Mouse (Mus musculus) cerebellum, adult 2 months (tissue): ENCODE results near the gene Timm50.

Experiments
- CTCF ChIP-seq: fragments of 200-500 bp; IDR thresholded peaks from 2 replicates; pipeline ENCODE4 v1.5.1; 2011; ENCODE audit warnings: low read depth, mild to moderate bottlenecking, control low read depth, low read length, moderate library complexity, borderline replicate concordance; ENCODE audit not compliant: insufficient read depth
- POLR2A ChIP-seq: fragments of 200-500 bp; IDR thresholded peaks from 2 replicates; pipeline ENCODE4 v1.6.1; 2011; ENCODE audit warnings: low read length, control low read depth, borderline replicate concordance; ENCODE audit not compliant: insufficient read depth

DNA sequence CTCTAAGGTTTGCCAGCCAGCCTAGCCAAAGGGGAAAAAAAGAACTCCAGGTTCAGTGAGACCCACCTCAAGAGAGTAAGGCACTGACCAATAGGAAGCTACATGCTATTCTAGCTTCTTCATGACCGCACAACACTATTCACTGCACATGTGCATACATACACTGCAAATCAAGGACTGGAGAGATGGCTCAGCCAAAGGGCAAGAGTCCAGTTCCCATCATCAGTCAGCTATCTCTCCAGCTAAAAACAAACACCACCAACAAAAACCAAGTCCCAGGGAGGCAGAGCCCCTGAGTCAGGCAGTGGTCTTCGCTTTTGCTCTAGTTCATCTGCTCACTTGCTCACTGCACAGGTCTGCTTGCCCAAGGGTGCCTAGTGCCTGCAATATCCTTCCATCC is 16.4 kb upstream of the Timm50 start:
- TF ChIP-seq CTCF (no peak), POLR2A (no peak)
